Mouse (Mus musculus) kidney, adult 18-20 months (tissue): ENCODE results near the gene Gm9821.

Source experiments
- DNase-seq: peaks from one replicate; pipeline ENCODE4 v3.0.0; 2021

Gm9821 gene

GRCm38 (mm10) chr2:91973416-91974135 is 28.1 kb downstream of the Gm9821 start:
- no peak for DNase-seq

GRCm38 (mm10) chr2:91975581-91976541 is 30.4 kb downstream of the Gm9821 start, which contains the start of gene Dgkz:
Dgkz (minus strand) TSS chr2:91975864.
- no peak for DNase-seq

- no peak for DNase-seq
These were observed 32.5 kb downstream of the Gm9821 start for GRCm38 (mm10) chr2:91977960-91978359.

GRCm38 (mm10) chr2:91978547-91978946 is 33.0 kb downstream of the Gm9821 start:
- no peak for DNase-seq

- DNase-seq: no peak
These were observed 34.7 kb downstream of the Gm9821 start for GRCm38 (mm10) chr2:91980245-91980644.

GRCm38 (mm10) chr2:91980830-91981229 is 35.3 kb downstream of the Gm9821 start:
- DNase-seq: no peak

GRCm38 (mm10) chr2:91984439-91984838 is 38.9 kb downstream of the Gm9821 start:
- DNase-seq: peak; percentile 73

- no peak for DNase-seq
These were observed 39.5 kb downstream of the Gm9821 start for GRCm38 (mm10) chr2:91984906-91985525.

GRCm38 (mm10) chr2:91986071-91986470 is 40.6 kb downstream of the Gm9821 start:
- no peak for DNase-seq

GRCm38 (mm10) chr2:91987542-91987941 is 42.0 kb downstream of the Gm9821 start:
- peak; percentile 93 for DNase-seq

GRCm38 (mm10) chr2:91989750-91990149 is 44.2 kb downstream of the Gm9821 start:
- no peak for DNase-seq

GRCm38 (mm10) chr2:91993409-91993808 is 47.9 kb downstream of the Gm9821 start:
- DNase-seq: no peak

- DNase-seq: peak; percentile 53
These were observed 50.5 kb downstream of the Gm9821 start for GRCm38 (mm10) chr2:91996006-91996405.
